Comparison of ENCODE assay signal across 29 mouse cellular contexts in the genomic region with DNA sequence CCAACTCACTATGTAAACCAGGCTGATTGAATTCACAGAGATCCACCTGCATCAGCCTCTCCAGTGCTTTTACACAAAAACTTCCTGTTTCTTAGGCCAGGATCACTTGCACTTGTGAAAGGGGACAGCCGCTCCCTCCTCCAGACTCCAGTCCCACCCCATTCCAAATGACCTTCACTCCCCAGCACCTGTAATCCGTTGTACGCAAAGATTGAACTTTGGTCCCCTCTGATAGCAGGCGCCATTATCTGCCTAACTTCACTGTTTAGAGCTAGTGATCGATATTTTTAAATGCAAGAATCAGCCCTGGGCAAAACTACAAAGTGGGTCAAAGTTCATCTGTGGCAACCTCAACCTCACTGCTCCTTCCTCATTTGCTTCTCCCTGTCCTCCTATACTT. TPM values are rescaled to one million over a fixed set of nuclear protein-coding genes. Genes with fewer than 3 reads are reported as not detected.
DNase-seq lines count a peak whose midpoint lies in the region; ATAC-seq and TF ChIP-seq lines count a peak whose summit lies in the region.
"Had no signal": no experiment of that assay in that cellular context is flagged by ENCODE, and none has a peak within 500 bp of the region (broad histone marks: within the 10 kb centered on the region; RNA-seq: fewer than 3 reads in every experiment).

No protein-coding gene starts in this region.

- H3K79me2 ChIP-seq in heart, adult 2 months (replicated peaks; ENCODE audit: control insufficient read depth, insufficient read depth, low read length) = no peaks in the 10 kb centered on the region

- intact Hi-C loops in heart, adult 2 months (cut with DNase I) = no loop called here

- H3K4me2 ChIP-seq in kidney, embryonic 15.5 days = no peak overlapping the region
- H3K4me2 ChIP-seq in liver, embryonic 14.5 days (ENCODE audit: low read depth) = no peak overlapping the region
- no peak overlapping the region for H3K4me2 ChIP-seq in stomach, embryonic 15.5 days
- no peak overlapping the region for H3K4me2 ChIP-seq in forebrain, embryonic 11.5 days (ENCODE audit: low read depth, low read length, severe bottlenecking)
- H3K4me2 ChIP-seq in hindbrain, embryonic 11.5 days (replicated peaks; ENCODE audit: low read depth, low read length) = no peak overlapping the region
- H3K4me2 ChIP-seq: hindbrain, embryonic 13.5 days; limb, embryonic 15.5 days; midbrain, embryonic 13.5 days had no signal

- peaks cover 18% of the 10 kb centered on the region; the same call in 1 of the 2 replicates for H3K4me1 ChIP-seq in kidney, adult 2 months (ENCODE audit: control insufficient read depth, insufficient read depth, low read length)
- H3K4me1 ChIP-seq in kidney, embryonic 15.5 days = peaks cover 11% of the 10 kb centered on the region
- H3K4me1 ChIP-seq in liver, embryonic 14.5 days (replicated peaks; ENCODE audit: control insufficient read depth in 2 of 2, insufficient read depth in 2 of 2, low read length in 1 of 2) = peaks cover 5 to 8% of the 10 kb centered on the region in 2 experiments; a peak in 3 of 4 replicates
- H3K4me1 ChIP-seq in stomach, embryonic 15.5 days = peaks cover 13% of the 10 kb centered on the region
- H3K4me1 ChIP-seq in forebrain, embryonic 11.5 days (replicated peaks; ENCODE audit: control insufficient read depth, insufficient read depth, low read length) = no peaks in the 10 kb centered on the region; the same call in 1 of the 2 replicates
- peaks cover 4% of the 10 kb centered on the region; the same call in 1 of the 2 replicates for H3K4me1 ChIP-seq in heart, adult 2 months (ENCODE audit: control insufficient read depth, insufficient read depth, low read length)
- H3K4me1 ChIP-seq in hindbrain, embryonic 11.5 days (replicated peaks; ENCODE audit: control insufficient read depth, insufficient read depth, low read length) = no peaks in the 10 kb centered on the region

- H3K4me3 ChIP-seq in kidney, adult 2 months (ENCODE audit: insufficient read depth, low read depth, low read length) = no peak overlapping the region
- H3K4me3 ChIP-seq in kidney, embryonic 15.5 days (replicated peaks) = no peak overlapping the region
- H3K4me3 ChIP-seq in liver, embryonic 14.5 days (ENCODE audit: insufficient read depth in 1 of 2, low read depth in 2 of 2, low read length in 2 of 2) = no peak overlapping the region
- H3K4me3 ChIP-seq in stomach, embryonic 15.5 days (replicated peaks) = no peak overlapping the region
- H3K4me3 ChIP-seq in forebrain, embryonic 11.5 days (ENCODE audit: low read depth, low read length) = no peak overlapping the region
- H3K4me3 ChIP-seq in heart, adult 2 months = no peak overlapping the region
- no peak overlapping the region for H3K4me3 ChIP-seq in hindbrain, embryonic 11.5 days (ENCODE audit: low read depth, low read length)
- H3K4me3 ChIP-seq: embryonic facial prominence, embryonic 10.5 days; hindbrain, embryonic 13.5 days; left cerebral cortex, adult 2 months; limb, embryonic 15.5 days; megakaryocyte, embryonic 14.5 days; midbrain, embryonic 13.5 days had no signal

- H3K36me3 ChIP-seq in kidney, adult 2 months (ENCODE audit: control insufficient read depth, insufficient read depth, low read length) = no peaks in the 10 kb centered on the region
- no peaks in the 10 kb centered on the region for H3K36me3 ChIP-seq in kidney, embryonic 15.5 days
- no peaks in the 10 kb centered on the region for H3K36me3 ChIP-seq in liver, embryonic 14.5 days (replicated peaks; ENCODE audit: control insufficient read depth, insufficient read depth, low read depth)
- H3K36me3 ChIP-seq in stomach, embryonic 15.5 days = no peaks in the 10 kb centered on the region
- H3K36me3 ChIP-seq in forebrain, embryonic 11.5 days (ENCODE audit: control insufficient read depth, insufficient read depth, low read length) = no peaks in the 10 kb centered on the region
- H3K36me3 ChIP-seq in heart, adult 2 months (ENCODE audit: control insufficient read depth, insufficient read depth, low read length) = no peaks in the 10 kb centered on the region
- H3K36me3 ChIP-seq in hindbrain, embryonic 11.5 days (ENCODE audit: control insufficient read depth, insufficient read depth, low read length) = no peaks in the 10 kb centered on the region
- H3K36me3 ChIP-seq: embryonic facial prominence, embryonic 10.5 days; hindbrain, embryonic 13.5 days; limb, embryonic 15.5 days; midbrain, embryonic 13.5 days had no signal

- DNase-seq in kidney, adult 2 months = peak; percentile 57
- peak; percentile 57 for DNase-seq in ZHBTc4 (ENCODE audit: low read depth, low spot score)
- no peak for DNase-seq in liver, embryonic 14.5 days (ENCODE audit: low read depth in 3 of 3, low spot score in 3 of 3)
- no peak for DNase-seq in forebrain, embryonic 11.5 days (ENCODE audit: low spot score)
- DNase-seq in heart, adult 2 months = no peak
- no peak for DNase-seq in hindbrain, embryonic 11.5 days (ENCODE audit: low spot score)
- DNase-seq: adrenal gland, postnatal 36 days; cerebellum, adult 11 months; cerebellum, adult 9-11 months; gastrocnemius, postnatal 14 days; heart, adult 11 months; left cerebral cortex, postnatal 4 days had no signal

- no peak for ATAC-seq in kidney, embryonic 15.5 days (replicated peaks; ENCODE audit: low FRiP score)
- ATAC-seq in liver, embryonic 14.5 days (ENCODE audit: insufficient read depth) = peak; percentile 12; the same call in 1 of the 2 replicates
- ATAC-seq in stomach, embryonic 15.5 days (ENCODE audit: insufficient read depth, low FRiP score, low read depth) = peak; percentile 26; the same call in 1 of the 2 replicates
- ATAC-seq in forebrain, embryonic 11.5 days (replicated peaks; ENCODE audit: low FRiP score) = no peak
- no peak for ATAC-seq in hindbrain, embryonic 11.5 days (ENCODE audit: low FRiP score)
- ATAC-seq: forebrain, embryonic 16.5 days; midbrain, embryonic 13.5 days had no signal

- no peaks in the 10 kb centered on the region for H3K27me3 ChIP-seq in kidney, adult 2 months (replicated peaks; ENCODE audit: control insufficient read depth, insufficient read depth, low read length)
- no peaks in the 10 kb centered on the region for H3K27me3 ChIP-seq in kidney, embryonic 15.5 days
- H3K27me3 ChIP-seq in liver, embryonic 14.5 days (ENCODE audit: control insufficient read depth, insufficient read depth, low read length) = no peaks in the 10 kb centered on the region
- H3K27me3 ChIP-seq in stomach, embryonic 15.5 days (replicated peaks) = no peaks in the 10 kb centered on the region
- H3K27me3 ChIP-seq in forebrain, embryonic 11.5 days (ENCODE audit: control insufficient read depth, insufficient read depth, low read length) = no peaks in the 10 kb centered on the region
- no peaks in the 10 kb centered on the region for H3K27me3 ChIP-seq in heart, adult 2 months (ENCODE audit: control insufficient read depth, insufficient read depth, low read length)
- no peaks in the 10 kb centered on the region for H3K27me3 ChIP-seq in hindbrain, embryonic 11.5 days (ENCODE audit: control insufficient read depth, insufficient read depth, low read length)
- H3K27me3 ChIP-seq: limb, embryonic 15.5 days had no signal

- peak overlapping the region; percentile 0; the same call in 1 of the 2 replicates for H3K27ac ChIP-seq in kidney, adult 2 months (ENCODE audit: insufficient read depth, low read depth, low read length)
- no peak overlapping the region for H3K27ac ChIP-seq in kidney, embryonic 15.5 days
- no peak overlapping the region; the same call in 1 of the 2 replicates for H3K27ac ChIP-seq in liver, embryonic 14.5 days
- no peak overlapping the region for H3K27ac ChIP-seq in stomach, embryonic 15.5 days
- H3K27ac ChIP-seq in forebrain, embryonic 11.5 days (ENCODE audit: low read depth, low read length) = no peak overlapping the region
- no peak overlapping the region for H3K27ac ChIP-seq in heart, adult 2 months
- no peak overlapping the region for H3K27ac ChIP-seq in hindbrain, embryonic 11.5 days (ENCODE audit: low read depth, low read length)
- H3K27ac ChIP-seq: embryonic facial prominence, embryonic 10.5 days; hindbrain, embryonic 13.5 days; left cerebral cortex, adult 2 months; limb, embryonic 15.5 days; midbrain, embryonic 13.5 days had no signal

- TF ChIP-seq POLR2A in kidney, adult 2 months (IDR thresholded peaks at IDR 0.05; ENCODE audit: low read depth, low read length) = no peak
- TF ChIP-seq POLR2A in heart, adult 2 months (IDR thresholded peaks at IDR 0.05; ENCODE audit: insufficient read depth, low read depth, low read length) = no peak

- H3K9ac ChIP-seq in kidney, embryonic 15.5 days = no peak overlapping the region
- no peak overlapping the region for H3K9ac ChIP-seq in liver, embryonic 14.5 days (replicated peaks)
- H3K9ac ChIP-seq in stomach, embryonic 15.5 days = no peak overlapping the region
- H3K9ac ChIP-seq in forebrain, embryonic 11.5 days (ENCODE audit: low read length) = no peak overlapping the region
- no peak overlapping the region for H3K9ac ChIP-seq in heart, adult 2 months (ENCODE audit: low read depth, low read length)
- H3K9ac ChIP-seq in hindbrain, embryonic 11.5 days (ENCODE audit: low read depth, low read length) = no peak overlapping the region
- H3K9ac ChIP-seq: hindbrain, embryonic 13.5 days; limb, embryonic 15.5 days; midbrain, embryonic 13.5 days had no signal

- H3K9me3 ChIP-seq in kidney, embryonic 15.5 days (replicated peaks) = no peaks in the 10 kb centered on the region
- H3K9me3 ChIP-seq in liver, embryonic 14.5 days (ENCODE audit: control insufficient read depth, low read length) = no peaks in the 10 kb centered on the region
- no peaks in the 10 kb centered on the region for H3K9me3 ChIP-seq in stomach, embryonic 15.5 days
- no peaks in the 10 kb centered on the region for H3K9me3 ChIP-seq in forebrain, embryonic 11.5 days (ENCODE audit: control insufficient read depth, low read length)
- no peaks in the 10 kb centered on the region for H3K9me3 ChIP-seq in hindbrain, embryonic 11.5 days (ENCODE audit: control insufficient read depth, low read length)
- H3K9me3 ChIP-seq: embryonic facial prominence, embryonic 10.5 days; hindbrain, embryonic 13.5 days; limb, embryonic 15.5 days; megakaryocyte, embryonic 14.5 days; midbrain, embryonic 13.5 days had no signal

- no peak for TF ChIP-seq CTCF in kidney, adult 2 months (conservative IDR thresholded peaks at IDR 0.05; ENCODE audit: insufficient read depth, insufficient read length, low read depth, low read length)
- TF ChIP-seq CTCF in liver, embryonic 14.5 days (IDR thresholded peaks at IDR 0.05; ENCODE audit: low read depth) = no peak
- no peak for TF ChIP-seq CTCF in heart, adult 2 months (IDR thresholded peaks at IDR 0.05)

- WGBS in kidney, adult 2 months = 60% methylated on average over 5 of the region's 5 CpGs
- whole genome bisulfite sequencing in kidney, embryonic 15.5 days = 82% methylated on average over 5 of the region's 5 CpGs
- 60% methylated on average over 5 of the region's 5 CpGs for WGBS in liver, embryonic 14.5 days (ENCODE audit: insufficient replicate concordance)
- 55% methylated on average over 5 of the region's 5 CpGs for WGBS in stomach, embryonic 15.5 days
- 82% methylated on average over 5 of the region's 5 CpGs for WGBS in forebrain, embryonic 11.5 days
- 67% methylated on average over 5 of the region's 5 CpGs for WGBS in heart, adult 2 months
- WGBS in hindbrain, embryonic 11.5 days = 80% methylated on average over 5 of the region's 5 CpGs

- TF ChIP-seq EP300 in liver, embryonic 14.5 days (IDR thresholded peaks at IDR 0.05; ENCODE audit: low read depth) = no peak
- TF ChIP-seq EP300 in heart, adult 2 months (IDR thresholded peaks at IDR 0.05; ENCODE audit: insufficient read depth, low read depth, low read length) = no peak

RNA-seq across cellular contexts. Expression of gene Ddi2, which starts 8.5 kb away (rescaled TPM):
- 21.9 and 23.4 TPM in 2 replicates for polyA plus RNA-seq in kidney, adult 2 months (2012; rRNA removed)
- 20.3 and 21.8 TPM in 2 replicates for polyA plus RNA-seq in kidney, embryonic 15.5 days (2015; fragmentation: Nextera tagmentation; extraction: Ambion mirVana)
- 6.7 and 9.5 TPM in 2 replicates for polyA plus RNA-seq in liver, embryonic 14.5 days (2012; rRNA removed)
- 9.2 and 11.4 TPM in 2 replicates for polyA plus RNA-seq in liver, embryonic 14.5 days (2014; fragmentation: Nextera tagmentation; extraction: Ambion mirVana)
- 23.2 and 23.3 TPM in 2 replicates for polyA plus RNA-seq in stomach, embryonic 15.5 days (2015; fragmentation: Nextera tagmentation; extraction: Ambion mirVana)
- 22.6 and 24.2 TPM in 2 replicates for polyA plus RNA-seq in forebrain, embryonic 11.5 days (2014; fragmentation: Nextera tagmentation; extraction: Ambion mirVana)
- 10 to 100 TPM; 28.6 to 29.4 TPM for total RNA-seq in heart, adult 2 months (2021)
- polyA plus RNA-seq in heart, adult 2 months (2012; rRNA removed) = 8.7 and 14.2 TPM in 2 replicates
- 15.0 and 18.9 TPM in 2 replicates for polyA plus RNA-seq in hindbrain, embryonic 11.5 days (2014; fragmentation: Nextera tagmentation; extraction: Ambion mirVana)

RNA-seq across cellular contexts. Expression of gene Agmat, which starts 14.7 kb away (rescaled TPM):
- 9.4 and 10.8 TPM in 2 replicates for polyA plus RNA-seq in kidney, adult 2 months (2012; rRNA removed)
- 1.7 and 2.4 TPM in 2 replicates for polyA plus RNA-seq in kidney, embryonic 15.5 days (2015; fragmentation: Nextera tagmentation; extraction: Ambion mirVana)
- 11.2 and 14.4 TPM in 2 replicates for polyA plus RNA-seq in liver, embryonic 14.5 days (2012; rRNA removed)
- 18.1 and 18.7 TPM in 2 replicates for polyA plus RNA-seq in liver, embryonic 14.5 days (2014; fragmentation: Nextera tagmentation; extraction: Ambion mirVana)
- polyA plus RNA-seq in stomach, embryonic 15.5 days (2015; fragmentation: Nextera tagmentation; extraction: Ambion mirVana) = 7.0 and 10.0 TPM in 2 replicates
- not detected in 2 replicates for polyA plus RNA-seq in forebrain, embryonic 11.5 days (2014; fragmentation: Nextera tagmentation; extraction: Ambion mirVana)
- under 1 TPM; 0.23 to 0.32 TPM for total RNA-seq in heart, adult 2 months (2021)
- polyA plus RNA-seq in heart, adult 2 months (2012; rRNA removed) = 0.57 and 1.1 TPM in 2 replicates
- polyA plus RNA-seq in hindbrain, embryonic 11.5 days (2014; fragmentation: Nextera tagmentation; extraction: Ambion mirVana) = 0.14 TPM in 1 of 2 replicates, not detected in the other
- total RNA-seq: layer of hippocampus, postnatal 10 days; left cerebral cortex, postnatal 4 days had no signal
- polyA plus RNA-seq: embryonic facial prominence, embryonic 10.5 days; forebrain, embryonic 16.5 days; hindbrain, embryonic 13.5 days; limb, embryonic 15.5 days; midbrain, embryonic 13.5 days; neural tube, embryonic 11.5 days; stomach, embryonic 14.5 days; urinary bladder, adult 2 months had no signal

RNA-seq across cellular contexts. Expression of gene Rsc1a1, which starts 46.4 kb away (rescaled TPM):
- polyA plus RNA-seq in kidney, adult 2 months (2012; rRNA removed) = 18.2 and 25.8 TPM in 2 replicates
- not detected in 2 replicates for polyA plus RNA-seq in kidney, embryonic 15.5 days (2015; fragmentation: Nextera tagmentation; extraction: Ambion mirVana)
- polyA plus RNA-seq in liver, embryonic 14.5 days (2012; rRNA removed) = 3.9 and 5.7 TPM in 2 replicates
- 0.97 and 2.1 TPM in 2 replicates for polyA plus RNA-seq in liver, embryonic 14.5 days (2014; fragmentation: Nextera tagmentation; extraction: Ambion mirVana)
- 1.0 TPM in 1 of 2 replicates, not detected in the other for polyA plus RNA-seq in stomach, embryonic 15.5 days (2015; fragmentation: Nextera tagmentation; extraction: Ambion mirVana)
- polyA plus RNA-seq in forebrain, embryonic 11.5 days (2014; fragmentation: Nextera tagmentation; extraction: Ambion mirVana) = 2.4 TPM in 1 of 2 replicates, not detected in the other
- total RNA-seq in heart, adult 2 months (2021) = not detected
- 4.6 and 8.8 TPM in 2 replicates for polyA plus RNA-seq in heart, adult 2 months (2012; rRNA removed)
- polyA plus RNA-seq in hindbrain, embryonic 11.5 days (2014; fragmentation: Nextera tagmentation; extraction: Ambion mirVana) = 1.9 and 2.0 TPM in 2 replicates
- total RNA-seq: adrenal gland, adult 18-20 months; heart, postnatal 25 days had no signal
- polyA plus RNA-seq: kidney, embryonic 16.5 days; midbrain, embryonic 13.5 days; neural tube, embryonic 11.5 days; thymus, postnatal 0 days had no signal

RNA-seq across cellular contexts. Expression of gene Dnajc16, which starts 59.0 kb away (rescaled TPM):
- polyA plus RNA-seq in kidney, adult 2 months (2012; rRNA removed) = 12.6 and 13.6 TPM in 2 replicates
- polyA plus RNA-seq in kidney, embryonic 15.5 days (2015; fragmentation: Nextera tagmentation; extraction: Ambion mirVana) = 5.2 and 5.5 TPM in 2 replicates
- 2.4 and 2.8 TPM in 2 replicates for polyA plus RNA-seq in liver, embryonic 14.5 days (2012; rRNA removed)
- polyA plus RNA-seq in liver, embryonic 14.5 days (2014; fragmentation: Nextera tagmentation; extraction: Ambion mirVana) = 1.4 and 1.7 TPM in 2 replicates
- polyA plus RNA-seq in stomach, embryonic 15.5 days (2015; fragmentation: Nextera tagmentation; extraction: Ambion mirVana) = 3.9 and 4.6 TPM in 2 replicates
- 4.2 and 4.3 TPM in 2 replicates for polyA plus RNA-seq in forebrain, embryonic 11.5 days (2014; fragmentation: Nextera tagmentation; extraction: Ambion mirVana)
- total RNA-seq in heart, adult 2 months (2021) = 10 to 100 TPM; 20.4 to 24.9 TPM
- polyA plus RNA-seq in heart, adult 2 months (2012; rRNA removed) = 12.5 and 20.9 TPM in 2 replicates
- 4.9 and 5.4 TPM in 2 replicates for polyA plus RNA-seq in hindbrain, embryonic 11.5 days (2014; fragmentation: Nextera tagmentation; extraction: Ambion mirVana)

Comparison
In these comparisons a context has a peak if more than half of its experiments do, and no peak if none do; other contexts are left out.
1. DNase-seq: peak in kidney, adult 2 months (single experiment) and ZHBTc4 (single experiment); none in liver, embryonic 14.5 days (0 of 3), forebrain, embryonic 11.5 days (single experiment), heart, adult 2 months (0 of 2) and hindbrain, embryonic 11.5 days (single experiment).
2. ATAC-seq: peak in liver, embryonic 14.5 days (single experiment) and stomach, embryonic 15.5 days (single experiment); none in kidney, embryonic 15.5 days (single experiment), forebrain, embryonic 11.5 days (single experiment) and hindbrain, embryonic 11.5 days (single experiment).